Mouse (Mus musculus) intestine, embryonic 16.5 days (tissue): ENCODE data around the gene Slc17a8. TPM values are rescaled to one million over a fixed set of nuclear protein-coding genes. Genes with fewer than 3 reads are reported as not detected.

Source experiments
- ATAC-seq: fragments of 200-750 bp; cut with Nextera tagmentation; 2 replicates; pipeline ENCODE4 v1.8.0; 2017; ENCODE audit warnings: moderate TSS enrichment, moderate library complexity
- H3K27ac ChIP-seq: fragments of 300-500 bp; sonication (generic); 2 replicates; pipeline ENCODE4 v1.5.1; 2014; ENCODE audit warnings: mild to moderate bottlenecking, low read length
- H3K27me3 ChIP-seq: fragments of 300-500 bp; sonication (generic); replicated peaks from 2 replicates; pipeline ENCODE4 v1.6.1; 2014; ENCODE audit warnings: low read length, control low read depth, mixed read lengths; ENCODE audit not compliant: control insufficient read depth, insufficient read depth
- H3K36me3 ChIP-seq: fragments of 300-500 bp; sonication (generic); 2 replicates; pipeline ENCODE4 v1.6.1; 2014; ENCODE audit warnings: low read length, control low read depth; ENCODE audit not compliant: control insufficient read depth, insufficient read depth
- H3K4me1 ChIP-seq: fragments of 300-500 bp; sonication (generic); 2 replicates; pipeline ENCODE4 v1.6.1; 2014; ENCODE audit warnings: low read length, control low read depth, mixed read lengths; ENCODE audit not compliant: control insufficient read depth, insufficient read depth
- H3K4me2 ChIP-seq: fragments of 300-500 bp; sonication (generic); 2 replicates; pipeline ENCODE4 v1.6.1; 2014; ENCODE audit warnings: low read depth, low read length, control low read depth
- H3K4me3 ChIP-seq: fragments of 300-500 bp; sonication (generic); 2 replicates; pipeline ENCODE4 v1.5.1; 2014; ENCODE audit warnings: mild to moderate bottlenecking, low read length
- H3K9ac ChIP-seq: fragments of 300-500 bp; sonication (generic); 2 replicates; pipeline ENCODE4 v1.6.1; 2014; ENCODE audit warnings: low read depth, low read length
- H3K9me3 ChIP-seq: fragments of 300-500 bp; sonication (generic); 2 replicates; pipeline ENCODE4 v1.6.1; 2016; ENCODE audit warnings: low read length, control low read depth; ENCODE audit not compliant: control insufficient read depth
- WGBS: fragments of 180-500 bp; shearing (Covaris S2); extraction: QIAGEN DNeasy Blood & Tissue Kit; methylation state at CpG from one replicate; pipeline ENCODE4 v1.1.7; 2014; 5-methylcytosine and 5-hydroxymethylcytosine counted together
- polyA plus RNA-seq: library from polyadenylated mRNA; unstranded; fragments of >200 nt; fragmentation: Nextera tagmentation; extraction: Ambion mirVana; gene quantifications from 2 replicates; pipeline ENCODE4 v1.2.1, GENCODE M21; 2015

The Slc17a8 gene
- polyA plus RNA-seq, 1 experiment from 2014 or later: 0.13 TPM

GRCm38 (mm10) chr10:89595935-89596334 lies 25.1 kb downstream of the Slc17a8 start:
- Histone ChIP-seq H3K4me1 (peaks cover 5% of the 10 kb centered on the region), H3K4me3 (no peak overlapping the region), H3K27ac (peak overlapping the region; percentile 70), H3K27me3 (no peaks in the 10 kb centered on the region), H3K9me3 (no peaks in the 10 kb centered on the region), H3K36me3 (no peaks in the 10 kb centered on the region), H3K9ac (no peak overlapping the region), H3K4me2 (no peak overlapping the region)
- ATAC-seq: peak; percentile 49
- WGBS: 65% methylated on average over 5 of the region's 5 CpGs

- no peak overlapping the region for H3K4me3 ChIP-seq
- H3K9me3 ChIP-seq: no peaks in the 10 kb centered on the region
- H3K9ac ChIP-seq: no peak overlapping the region
- WGBS: 60% methylated on average over 1 of the region's 1 CpGs
- no peak for ATAC-seq
- H3K36me3 ChIP-seq: no peaks in the 10 kb centered on the region
- H3K27me3 ChIP-seq: no peaks in the 10 kb centered on the region
- H3K4me2 ChIP-seq: no peak overlapping the region
- peak overlapping the region; percentile 70 for H3K27ac ChIP-seq
- peaks cover 5% of the 10 kb centered on the region for H3K4me1 ChIP-seq
Observed at GRCm38 (mm10) chr10:89595514-89595913, 25.5 kb downstream of the Slc17a8 start.

- ATAC-seq: peak; percentile 70
- Histone ChIP-seq H3K9me3 (no peaks in the 10 kb centered on the region), H3K4me3 (no peak overlapping the region), H3K36me3 (no peaks in the 10 kb centered on the region), H3K9ac (no peak overlapping the region), H3K27me3 (no peaks in the 10 kb centered on the region), H3K27ac (peak overlapping the region; percentile 57; the same call in 1 of the 2 replicates), H3K4me2 (no peak overlapping the region), H3K4me1 (peaks cover 5% of the 10 kb centered on the region)
- WGBS: 59% methylated on average over 4 of the region's 4 CpGs
Observed at GRCm38 (mm10) chr10:89594309-89594708, 26.7 kb downstream of the Slc17a8 start.

GRCm38 (mm10) chr10:89592797-89593196 lies 28.3 kb downstream of the Slc17a8 start:
- 53% methylated on average over 4 of the region's 4 CpGs for WGBS
- Histone ChIP-seq H3K4me1 (peaks cover 5% of the 10 kb centered on the region), H3K36me3 (no peaks in the 10 kb centered on the region), H3K4me2 (no peak overlapping the region), H3K4me3 (no peak overlapping the region), H3K9ac (no peak overlapping the region), H3K27ac (no peak overlapping the region), H3K9me3 (no peaks in the 10 kb centered on the region), H3K27me3 (no peaks in the 10 kb centered on the region)
- ATAC-seq: peak; percentile 54

GRCm38 (mm10) chr10:89589877-89590276 lies 31.2 kb downstream of the Slc17a8 start:
- no peaks in the 10 kb centered on the region for H3K9me3 ChIP-seq
- no peak overlapping the region for H3K27ac ChIP-seq
- no peak for ATAC-seq
- H3K36me3 ChIP-seq: no peaks in the 10 kb centered on the region
- WGBS: 98% methylated on average over 1 of the region's 1 CpGs
- no peak overlapping the region for H3K9ac ChIP-seq
- peaks cover 3% of the 10 kb centered on the region; the same call in 1 of the 2 replicates for H3K4me1 ChIP-seq
- H3K4me2 ChIP-seq: no peak overlapping the region
- no peak overlapping the region for H3K4me3 ChIP-seq
- no peaks in the 10 kb centered on the region for H3K27me3 ChIP-seq

GRCm38 (mm10) chr10:89588708-89589107 lies 32.3 kb downstream of the Slc17a8 start:
- Histone ChIP-seq H3K4me1 (peaks cover 2% of the 10 kb centered on the region; the same call in 1 of the 2 replicates), H3K36me3 (no peaks in the 10 kb centered on the region), H3K4me3 (no peak overlapping the region), H3K27me3 (no peaks in the 10 kb centered on the region), H3K9ac (no peak overlapping the region), H3K27ac (no peak overlapping the region), H3K9me3 (no peaks in the 10 kb centered on the region), H3K4me2 (no peak overlapping the region)
- 88% methylated on average over 1 of the region's 1 CpGs for WGBS
- ATAC-seq: no peak

- H3K9me3 ChIP-seq: no peaks in the 10 kb centered on the region
- H3K27me3 ChIP-seq: no peaks in the 10 kb centered on the region
- H3K4me1 ChIP-seq: no peaks in the 10 kb centered on the region
- ATAC-seq: no peak
- H3K27ac ChIP-seq: no peak overlapping the region
- no peak overlapping the region for H3K4me2 ChIP-seq
- H3K36me3 ChIP-seq: no peaks in the 10 kb centered on the region
- no peak overlapping the region for H3K4me3 ChIP-seq
- no peak overlapping the region for H3K9ac ChIP-seq
- WGBS: 83% methylated on average over 4 of the region's 4 CpGs
Observed at GRCm38 (mm10) chr10:89584709-89585108, 36.3 kb downstream of the Slc17a8 start.

GRCm38 (mm10) chr10:89578801-89579200 lies 42.3 kb downstream of the Slc17a8 start:
- no peak overlapping the region for H3K4me2 ChIP-seq
- no peak for ATAC-seq
- H3K27me3 ChIP-seq: no peaks in the 10 kb centered on the region
- H3K27ac ChIP-seq: no peak overlapping the region
- no peak overlapping the region for H3K9ac ChIP-seq
- H3K9me3 ChIP-seq: no peaks in the 10 kb centered on the region
- 89% methylated on average over 4 of the region's 4 CpGs for WGBS
- H3K36me3 ChIP-seq: no peaks in the 10 kb centered on the region
- H3K4me1 ChIP-seq: no peaks in the 10 kb centered on the region
- no peak overlapping the region for H3K4me3 ChIP-seq

GRCm38 (mm10) chr10:89577666-89578065 lies 43.4 kb downstream of the Slc17a8 start:
- Histone ChIP-seq H3K4me1 (0 out of 2 replicates have a peak, but pooled peaks cover 5% of the 10 kb centered on the region), H3K4me2 (no peak overlapping the region), H3K4me3 (no peak overlapping the region), H3K36me3 (no peaks in the 10 kb centered on the region), H3K27me3 (no peaks in the 10 kb centered on the region), H3K9ac (no peak overlapping the region), H3K9me3 (no peaks in the 10 kb centered on the region), H3K27ac (no peak overlapping the region)
- WGBS: 77% methylated on average over 3 of the region's 3 CpGs
- no peak for ATAC-seq

GRCm38 (mm10) chr10:89573421-89573820 lies 47.6 kb downstream of the Slc17a8 start:
- Histone ChIP-seq H3K27me3 (no peaks in the 10 kb centered on the region), H3K9me3 (no peaks in the 10 kb centered on the region), H3K36me3 (no peaks in the 10 kb centered on the region), H3K4me1 (0 out of 2 replicates have a peak, but pooled peaks cover 5% of the 10 kb centered on the region), H3K4me3 (no peak overlapping the region), H3K4me2 (peak overlapping the region; percentile 17; the same call in 1 of the 2 replicates), H3K27ac (no peak overlapping the region), H3K9ac (no peak overlapping the region)
- peak; percentile 70; the same call in 1 of the 2 replicates for ATAC-seq
- WGBS: 54% methylated on average over 3 of the region's 3 CpGs
